Mouse (Mus musculus) kidney, adult 2 months (tissue): ENCODE results near the gene Tmx4.

Experiments used
- CTCF ChIP-seq: fragments of 200-500 bp; conservative IDR thresholded peaks from 2 replicates; pipeline ENCODE4 v1.5.1; 2011; ENCODE audit warnings: low read depth, mild to moderate bottlenecking, control low read depth, low read length, moderate library complexity, mixed read lengths; ENCODE audit not compliant: insufficient read depth, insufficient read length
- POLR2A ChIP-seq: fragments of 200-500 bp; IDR thresholded peaks from one replicate; pipeline ENCODE4 v1.6.1; 2011; ENCODE audit warnings: low read depth, low read length, control low read depth

DNA sequence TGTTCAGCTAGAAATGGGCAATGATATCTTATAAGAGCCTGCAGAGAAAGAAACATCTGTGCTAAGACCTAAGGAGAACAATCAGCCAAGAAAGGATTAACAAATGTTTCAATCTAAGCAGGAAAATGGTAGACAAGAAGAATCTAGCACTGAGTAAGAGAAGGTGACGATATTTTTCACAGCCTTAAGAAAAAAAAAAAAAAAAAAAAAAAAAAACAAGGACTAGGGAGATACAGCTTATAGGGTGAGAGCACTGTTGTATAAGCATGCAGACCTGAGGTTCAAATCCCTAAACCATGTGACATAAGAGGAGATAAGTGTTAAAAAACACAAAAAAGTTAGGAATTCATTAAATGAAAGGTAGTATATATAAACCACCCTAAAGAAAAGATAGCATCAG lies 3.5 kb downstream of the Tmx4 start:
- no peak for TF ChIP-seq CTCF
- TF ChIP-seq POLR2A, result no peak
